Mouse (Mus musculus) heart, embryonic 12.5 days (tissue): ENCODE measurements around the gene Slc39a11. TPM values are rescaled to one million over a fixed set of nuclear protein-coding genes. Genes with fewer than 3 reads are reported as not detected.

Source experiments
- ATAC-seq: fragments of 200-750 bp; cut with Nextera tagmentation; 2 replicates; pipeline ENCODE4 v1.8.0; 2017; ENCODE audit warnings: moderate TSS enrichment, moderate library complexity; ENCODE audit not compliant: insufficient number of reproducible peaks, low FRiP score
- H3K27ac ChIP-seq: fragments of 300-500 bp; sonication (generic); 2 replicates; pipeline ENCODE4 v1.5.1; 2016; ENCODE audit warnings: mild to moderate bottlenecking, moderate library complexity; ENCODE audit not compliant: poor library complexity, severe bottlenecking
- H3K27me3 ChIP-seq: fragments of 300-500 bp; sonication (generic); replicated peaks from 2 replicates; pipeline ENCODE4 v1.6.1; 2016; ENCODE audit warnings: mild to moderate bottlenecking, moderate library complexity
- H3K36me3 ChIP-seq: fragments of 300-500 bp; sonication (generic); 2 replicates; pipeline ENCODE4 v1.6.1; 2016; ENCODE audit warnings: mild to moderate bottlenecking, moderate library complexity
- H3K4me1 ChIP-seq: fragments of 300-500 bp; sonication (generic); replicated peaks from 2 replicates; pipeline ENCODE4 v1.6.1; 2016; ENCODE audit warnings: mild to moderate bottlenecking
- H3K4me2 ChIP-seq: fragments of 300-500 bp; sonication (generic); 2 replicates; pipeline ENCODE4 v1.6.1; 2016; ENCODE audit warnings: mild to moderate bottlenecking, moderate library complexity
- H3K4me3 ChIP-seq: fragments of 300-500 bp; sonication (generic); 2 replicates; pipeline ENCODE4 v1.5.1; 2016; ENCODE audit warnings: mild to moderate bottlenecking
- H3K9ac ChIP-seq: fragments of 300-500 bp; sonication (generic); 2 replicates; pipeline ENCODE4 v1.6.1; 2016; ENCODE audit warnings: mild to moderate bottlenecking, moderate library complexity
- H3K9me3 ChIP-seq: fragments of 300-500 bp; sonication (generic); replicated peaks from 2 replicates; pipeline ENCODE4 v1.6.1; 2016; ENCODE audit warnings: mild to moderate bottlenecking, moderate library complexity
- WGBS: fragments of 180-500 bp; shearing (Covaris S2); methylation state at CpG from one replicate; pipeline ENCODE4 v1.1.7; 2016; 5-methylcytosine and 5-hydroxymethylcytosine counted together
- polyA plus RNA-seq: library from polyadenylated mRNA; unstranded; fragments of >200 nt; fragmentation: Nextera tagmentation; extraction: Ambion mirVana; gene quantifications from 2 replicates; pipeline ENCODE4 v1.2.1, GENCODE M21; 2016

The Slc39a11 gene
- polyA plus RNA-seq, 1 experiment from 2014 or later, result 19.0 TPM

DNA sequence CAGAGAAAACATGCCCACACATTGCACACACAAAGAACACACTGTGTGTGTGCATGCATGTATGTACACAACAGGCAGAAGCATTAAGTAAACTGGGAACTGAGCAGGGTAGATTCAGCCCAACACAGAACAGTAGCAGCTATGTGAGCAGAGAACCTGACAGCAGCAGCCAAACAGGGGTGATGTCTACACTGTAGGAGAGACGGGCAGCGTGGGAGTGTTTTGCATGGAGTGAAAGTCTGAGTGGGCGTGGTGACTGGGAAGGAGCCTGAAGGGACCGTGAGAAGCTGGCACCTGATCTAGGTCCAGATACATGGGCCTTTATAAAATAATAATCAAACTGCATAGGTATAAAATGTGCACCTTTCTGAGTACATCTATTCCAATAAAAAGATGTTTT lies 89.7 kb downstream of the Slc39a11 start:
- H3K4me3 ChIP-seq, result no peak overlapping the region
- H3K27ac ChIP-seq, result no peak overlapping the region
- WGBS, result 78% methylated on average over 4 of the region's 4 CpGs
- 0 out of 2 replicates have a peak, but pooled peaks cover 2% of the 10 kb centered on the region for H3K36me3 ChIP-seq
- peaks cover 10% of the 10 kb centered on the region; the same call in 1 of the 2 replicates for H3K4me1 ChIP-seq
- H3K4me2 ChIP-seq, result no peak overlapping the region
- H3K9ac ChIP-seq, result no peak overlapping the region
- no peak for ATAC-seq
- no peaks in the 10 kb centered on the region for H3K9me3 ChIP-seq
- no peaks in the 10 kb centered on the region for H3K27me3 ChIP-seq

DNA sequence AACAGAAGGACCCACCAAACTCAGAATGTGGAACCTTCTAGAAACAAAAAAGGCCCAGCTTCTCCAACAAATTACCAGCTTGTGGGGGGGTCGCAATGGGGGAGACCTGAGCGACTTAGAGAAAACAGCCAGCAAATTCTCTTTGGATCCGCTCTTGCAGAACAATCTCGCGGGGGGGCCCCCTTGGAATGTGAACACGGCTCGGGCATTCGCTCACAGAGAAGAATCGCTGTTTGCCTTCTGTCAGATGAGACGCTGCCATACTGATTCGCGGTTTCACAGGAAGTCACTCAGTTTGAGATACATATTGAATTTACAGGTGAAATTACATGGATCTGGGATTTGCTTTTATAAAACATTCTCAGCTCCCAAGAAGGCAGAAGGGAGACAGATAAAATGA lies 91.4 kb downstream of the Slc39a11 start:
- Histone ChIP-seq H3K27ac (no peak overlapping the region), H3K4me3 (no peak overlapping the region), H3K4me2 (no peak overlapping the region), H3K36me3 (0 out of 2 replicates have a peak, but pooled peaks cover 2% of the 10 kb centered on the region), H3K9ac (no peak overlapping the region), H3K27me3 (no peaks in the 10 kb centered on the region), H3K4me1 (no peaks in the 10 kb centered on the region), H3K9me3 (no peaks in the 10 kb centered on the region)
- WGBS, result 85% methylated on average over 12 of the region's 12 CpGs
- ATAC-seq, result no peak

GRCm38 (mm10) chr11:113556142-113556541 lies 93.7 kb downstream of the Slc39a11 start:
- H3K9me3 ChIP-seq, result no peaks in the 10 kb centered on the region
- no peak overlapping the region for H3K9ac ChIP-seq
- 0 out of 2 replicates have a peak, but pooled peaks cover 2% of the 10 kb centered on the region for H3K36me3 ChIP-seq
- no peak overlapping the region for H3K27ac ChIP-seq
- no peak overlapping the region for H3K4me2 ChIP-seq
- 85% methylated on average over 12 of the region's 12 CpGs for WGBS
- H3K4me1 ChIP-seq, result no peaks in the 10 kb centered on the region
- no peak overlapping the region for H3K4me3 ChIP-seq
- ATAC-seq, result no peak
- H3K27me3 ChIP-seq, result no peaks in the 10 kb centered on the region

GRCm38 (mm10) chr11:113554701-113555360 lies 95.0 kb downstream of the Slc39a11 start:
- no peak overlapping the region for H3K9ac ChIP-seq
- no peak overlapping the region for H3K4me2 ChIP-seq
- H3K27ac ChIP-seq, result no peak overlapping the region
- H3K9me3 ChIP-seq, result no peaks in the 10 kb centered on the region
- no peaks in the 10 kb centered on the region for H3K4me1 ChIP-seq
- H3K4me3 ChIP-seq, result no peak overlapping the region
- no peaks in the 10 kb centered on the region for H3K36me3 ChIP-seq
- 79% methylated on average over 7 of the region's 7 CpGs for WGBS
- H3K27me3 ChIP-seq, result no peaks in the 10 kb centered on the region
- ATAC-seq, result no peak

- no peaks in the 10 kb centered on the region for H3K9me3 ChIP-seq
- WGBS, result 87% methylated on average over 7 of the region's 7 CpGs
- no peak overlapping the region for H3K27ac ChIP-seq
- H3K27me3 ChIP-seq, result no peaks in the 10 kb centered on the region
- no peak overlapping the region for H3K4me2 ChIP-seq
- H3K9ac ChIP-seq, result no peak overlapping the region
- H3K4me3 ChIP-seq, result no peak overlapping the region
- no peaks in the 10 kb centered on the region for H3K4me1 ChIP-seq
- no peak for ATAC-seq
- no peaks in the 10 kb centered on the region for H3K36me3 ChIP-seq
Measured at GRCm38 (mm10) chr11:113554194-113554593, 95.7 kb downstream of the Slc39a11 start.

GRCm38 (mm10) chr11:113553605-113554004 lies 96.3 kb downstream of the Slc39a11 start:
- 83% methylated on average over 13 of the region's 13 CpGs for WGBS
- Histone ChIP-seq H3K27me3 (no peaks in the 10 kb centered on the region), H3K9ac (no peak overlapping the region), H3K4me1 (no peaks in the 10 kb centered on the region), H3K9me3 (no peaks in the 10 kb centered on the region), H3K4me2 (no peak overlapping the region), H3K4me3 (no peak overlapping the region), H3K27ac (no peak overlapping the region), H3K36me3 (no peaks in the 10 kb centered on the region)
- ATAC-seq, result no peak

DNA sequence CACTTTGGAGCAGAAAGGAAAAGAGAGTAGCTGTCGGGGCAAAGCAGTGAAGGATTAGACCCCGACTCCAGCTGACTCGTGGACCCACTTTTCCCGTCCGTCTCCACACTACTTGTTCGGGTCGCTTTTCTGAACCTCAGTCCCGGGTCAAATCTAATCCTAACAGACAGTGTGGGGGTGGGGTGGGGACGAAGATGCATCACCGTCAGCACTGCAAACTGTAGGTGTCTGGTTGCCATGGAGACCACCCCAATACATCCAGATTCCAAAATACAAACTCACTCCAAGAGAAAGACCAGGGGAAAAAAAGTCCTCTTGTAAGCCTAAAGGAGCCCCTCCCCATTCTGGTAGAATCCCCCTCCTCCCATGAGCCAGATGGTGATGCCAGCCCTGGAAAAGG lies 97.3 kb downstream of the Slc39a11 start:
- WGBS, result 77% methylated on average over 10 of the region's 10 CpGs
- no peak overlapping the region for H3K4me2 ChIP-seq

DNA sequence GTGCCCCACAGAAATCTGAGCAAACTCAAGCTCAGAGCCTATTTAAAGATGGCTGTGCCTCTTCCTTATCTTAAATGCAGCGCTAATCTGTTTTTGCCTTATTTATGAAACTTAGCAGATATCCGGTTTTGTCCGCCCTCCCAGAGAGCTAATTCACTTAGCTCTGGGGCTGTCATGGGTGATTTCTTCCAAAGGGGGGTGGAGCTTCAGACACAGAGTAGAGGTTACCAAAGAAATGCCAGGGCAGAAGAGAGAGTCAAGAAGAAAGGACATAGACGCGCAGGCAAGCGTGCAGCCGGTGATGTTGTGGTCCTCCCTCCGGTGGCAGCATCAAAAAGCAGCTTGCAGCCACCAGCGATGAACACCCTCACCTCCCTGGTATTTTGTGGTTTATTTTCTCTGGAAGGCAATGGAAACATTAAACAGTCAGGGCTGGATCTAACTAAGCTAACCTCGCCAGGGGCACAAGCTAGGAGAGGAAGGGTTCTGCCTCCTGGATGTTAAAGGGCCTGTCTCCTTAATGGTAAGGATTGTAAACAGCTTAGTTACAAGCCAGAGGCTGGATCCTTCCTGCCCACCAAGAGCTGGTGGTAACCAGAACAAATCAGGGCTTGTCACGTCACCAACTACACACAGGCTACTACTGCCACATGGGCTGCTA lies 103.5 kb downstream of the Slc39a11 start:
- Histone ChIP-seq H3K27me3 (no peaks in the 10 kb centered on the region), H3K9me3 (peaks cover 7% of the 10 kb centered on the region; the same call in 1 of the 2 replicates), H3K4me1 (peaks cover 11% of the 10 kb centered on the region), H3K27ac (no peak overlapping the region), H3K4me2 (no peak overlapping the region), H3K9ac (no peak overlapping the region), H3K4me3 (no peak overlapping the region), H3K36me3 (peaks cover 11% of the 10 kb centered on the region; the same call in 1 of the 2 replicates)
- ATAC-seq, result no peak
- 68% methylated on average over 11 of the region's 11 CpGs for WGBS

More for the DNA sequence above, 97.3 kb downstream of the Slc39a11 start:
- Histone ChIP-seq H3K36me3 (no peaks in the 10 kb centered on the region), H3K27ac (no peak overlapping the region), H3K4me1 (no peaks in the 10 kb centered on the region), H3K4me3 (no peak overlapping the region), H3K9ac (no peak overlapping the region), H3K9me3 (no peaks in the 10 kb centered on the region), H3K27me3 (no peaks in the 10 kb centered on the region)
- no peak for ATAC-seq

GRCm38 (mm10) chr11:113544017-113544640 lies 105.8 kb downstream of the Slc39a11 start:
- Histone ChIP-seq H3K27ac (no peak overlapping the region), H3K4me1 (peaks cover 17% of the 10 kb centered on the region), H3K4me3 (no peak overlapping the region), H3K27me3 (no peaks in the 10 kb centered on the region), H3K9me3 (peaks cover 7% of the 10 kb centered on the region; the same call in 1 of the 2 replicates), H3K9ac (no peak overlapping the region), H3K36me3 (peaks cover 11% of the 10 kb centered on the region; the same call in 1 of the 2 replicates), H3K4me2 (no peak overlapping the region)
- ATAC-seq, result no peak
- WGBS, result 84% methylated on average over 11 of the region's 11 CpGs

DNA sequence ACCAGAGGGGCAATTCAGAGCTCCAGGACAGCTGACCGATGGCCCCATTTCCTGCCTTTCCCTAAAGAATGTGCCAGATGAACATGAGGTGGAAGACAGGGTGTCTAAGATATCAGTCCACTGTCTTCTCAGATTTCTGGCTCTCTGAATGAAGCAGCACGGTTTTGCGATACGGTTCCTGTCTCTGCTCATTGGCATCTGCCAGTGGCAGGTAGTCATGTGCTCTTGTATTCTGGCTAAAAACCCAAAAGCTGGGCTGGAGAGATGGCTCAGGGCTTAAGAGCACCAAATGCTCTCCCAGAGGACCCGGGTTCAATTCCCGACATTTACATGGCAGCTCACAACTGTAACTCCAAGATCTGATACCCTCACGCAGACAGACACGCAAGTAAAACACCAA lies 108.8 kb downstream of the Slc39a11 start:
- Histone ChIP-seq H3K36me3 (peaks cover 11% of the 10 kb centered on the region; the same call in 1 of the 2 replicates), H3K9me3 (peaks cover 7% of the 10 kb centered on the region; the same call in 1 of the 2 replicates), H3K9ac (no peak overlapping the region), H3K27ac (no peak overlapping the region), H3K4me1 (peaks cover 14% of the 10 kb centered on the region), H3K4me3 (no peak overlapping the region), H3K4me2 (no peak overlapping the region), H3K27me3 (no peaks in the 10 kb centered on the region)
- ATAC-seq, result no peak
- 89% methylated on average over 8 of the region's 8 CpGs for WGBS
